Mouse (Mus musculus) spleen, adult 12 weeks (tissue): Measurements from ENCODE around the gene Tead1.
"Not testable (repeated sequence)": the region's sequence is repeated elsewhere in the genome, so short reads cannot be mapped to it uniquely, and the experiment has no call there.

Experiments used
- DNase-seq: peaks from one replicate; pipeline ENCODE4 v3.0.0; 2022; ENCODE audit warnings: low spot score

Tead1 gene

GRCm38 (mm10) chr7:112922801-112923200 is 243.7 kb downstream of the Tead1 start:
- no peak for DNase-seq

- DNase-seq = no peak
Observed at GRCm38 (mm10) chr7:112923712-112924111, 244.6 kb downstream of the Tead1 start.

- DNase-seq = no peak
Observed at GRCm38 (mm10) chr7:112930669-112931068, 251.6 kb downstream of the Tead1 start.

- not testable (repeated sequence) for DNase-seq
Observed at GRCm38 (mm10) chr7:112935876-112936275, 256.8 kb downstream of the Tead1 start.

- no peak for DNase-seq
Observed at GRCm38 (mm10) chr7:112937089-112937488, 258.0 kb downstream of the Tead1 start.

GRCm38 (mm10) chr7:112938959-112939358 is 259.8 kb downstream of the Tead1 start:
- no peak for DNase-seq

- no peak for DNase-seq
Observed at GRCm38 (mm10) chr7:112942567-112942966, 263.4 kb downstream of the Tead1 start.

GRCm38 (mm10) chr7:112943056-112943455 is 263.9 kb downstream of the Tead1 start:
- no peak for DNase-seq

GRCm38 (mm10) chr7:112946706-112947105 is 267.6 kb downstream of the Tead1 start:
- no peak for DNase-seq

- no peak for DNase-seq
Observed at GRCm38 (mm10) chr7:112953777-112954291, 274.7 kb downstream of the Tead1 start, which contains the start of gene Rassf10. Gene Rassf10 (plus strand): TSS chr7:112953962.

- no peak for DNase-seq
Observed at GRCm38 (mm10) chr7:112954351-112955102, 275.4 kb downstream of the Tead1 start.

GRCm38 (mm10) chr7:112955103-112955827 is 276.1 kb downstream of the Tead1 start:
- DNase-seq = no peak

- no peak for DNase-seq
Observed at GRCm38 (mm10) chr7:112955955-112956354, 276.8 kb downstream of the Tead1 start.
